Mouse (Mus musculus): ENCODE data around the gene Uba3.

The Uba3 gene

GRCm38 (mm10) chr6:97205439-97205885 is at the start of gene Uba3:
Gene Uba3 (minus strand): TSS chr6:97205647.
- in situ Hi-C loops (cut with MboI) = no loop called here

GRCm38 (mm10) chr6:97252711-97253221 is 47.3 kb upstream of the Uba3 start, which contains the start of gene Lmod3:
Gene Lmod3 (minus strand): TSS chr6:97252759.
- in situ Hi-C loops (cut with MboI) = no loop called here

DNA sequence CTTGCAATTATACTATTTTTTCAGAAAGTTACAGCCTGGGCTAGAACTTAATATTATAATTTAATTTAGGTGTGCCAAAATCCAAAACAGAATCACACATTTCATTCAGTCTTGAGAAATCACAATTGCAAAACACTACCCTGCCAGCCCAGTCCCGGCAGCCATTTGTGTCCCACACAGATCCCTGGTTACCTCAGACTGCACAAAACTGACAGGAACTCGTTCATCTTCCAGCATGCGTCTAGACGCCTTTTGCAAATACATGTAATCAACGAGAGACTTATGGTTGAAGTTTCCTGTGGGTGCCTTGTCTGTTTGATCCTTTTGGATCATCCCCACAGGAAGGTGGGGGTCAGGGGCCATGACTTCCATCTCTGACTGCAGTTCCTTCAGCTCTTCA is 46.6 kb upstream of the Uba3 start:
- in situ Hi-C loops (cut with MboI) = no loop called here

- in situ Hi-C loops (cut with MboI) = no loop called here
Observed at GRCm38 (mm10) chr6:97250966-97251365, 45.5 kb upstream of the Uba3 start.

GRCm38 (mm10) chr6:97245200-97245599 is 39.8 kb upstream of the Uba3 start:
- in situ Hi-C loops (cut with MboI) = no loop called here

DNA sequence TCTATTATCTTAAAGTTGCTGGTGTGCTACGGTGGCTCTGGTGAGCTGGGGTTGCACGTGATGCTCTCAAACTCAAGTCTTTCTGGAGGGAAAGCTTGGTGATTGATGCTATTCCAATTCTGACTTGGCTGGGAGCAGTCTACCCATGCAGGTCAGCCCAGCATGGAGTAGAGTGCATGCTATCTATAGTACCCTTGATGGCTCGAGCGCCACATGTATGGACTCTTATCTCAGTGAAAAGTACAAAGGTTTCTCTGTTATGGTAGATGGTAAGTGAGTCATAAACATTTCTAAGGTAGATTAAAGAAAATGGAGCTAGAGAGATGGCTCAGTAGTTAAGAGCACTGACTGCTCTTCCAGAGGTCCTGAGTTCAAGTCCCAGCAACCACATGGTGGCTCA is 37.1 kb upstream of the Uba3 start:
- in situ Hi-C loops (cut with MboI) = no loop called here

- in situ Hi-C loops (cut with MboI) = no loop called here
Observed at GRCm38 (mm10) chr6:97240092-97240491, 34.6 kb upstream of the Uba3 start.

DNA sequence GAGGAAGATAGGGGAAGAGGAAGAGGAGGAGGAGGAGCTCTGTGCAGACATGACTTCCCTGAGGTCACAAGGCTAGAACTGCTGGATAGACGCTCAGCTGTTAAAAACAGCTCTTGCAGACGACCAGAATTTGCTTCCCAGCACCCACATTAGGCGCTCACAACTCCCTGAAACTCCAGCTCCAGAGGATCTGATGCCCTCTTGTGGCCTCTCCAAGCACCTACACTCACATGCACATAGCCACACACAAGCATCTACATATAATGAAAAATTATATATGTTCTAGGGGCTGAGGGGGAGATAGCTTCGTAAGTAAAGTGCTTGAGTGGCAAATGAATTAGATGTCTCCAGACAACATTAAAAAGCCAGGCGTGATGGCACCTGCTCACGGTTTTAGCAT is 33.9 kb upstream of the Uba3 start:
- in situ Hi-C loops (cut with MboI) = no loop called here

DNA sequence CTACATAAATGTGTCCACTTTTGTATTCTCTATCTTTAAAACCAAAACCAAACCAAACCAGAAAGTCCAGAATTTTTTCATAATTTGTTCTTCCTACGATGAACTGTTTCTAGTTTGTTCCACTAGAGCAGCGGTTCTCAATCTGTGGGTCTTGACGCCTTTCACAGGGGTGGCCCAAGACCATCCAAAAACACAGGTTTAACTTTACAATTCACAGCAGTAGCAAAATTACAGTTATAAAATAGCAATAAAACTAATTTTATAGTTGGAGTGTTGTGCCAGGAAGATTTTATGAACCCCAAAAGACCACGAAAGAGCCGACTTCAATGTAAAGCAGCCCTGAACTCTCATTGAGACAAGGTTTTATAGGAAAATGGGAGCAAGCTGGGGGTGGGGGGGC is 30.6 kb upstream of the Uba3 start:
- in situ Hi-C loops (cut with MboI) = no loop called here

GRCm38 (mm10) chr6:97234911-97235668 is 29.6 kb upstream of the Uba3 start:
- in situ Hi-C loops (cut with MboI) = no loop called here

DNA sequence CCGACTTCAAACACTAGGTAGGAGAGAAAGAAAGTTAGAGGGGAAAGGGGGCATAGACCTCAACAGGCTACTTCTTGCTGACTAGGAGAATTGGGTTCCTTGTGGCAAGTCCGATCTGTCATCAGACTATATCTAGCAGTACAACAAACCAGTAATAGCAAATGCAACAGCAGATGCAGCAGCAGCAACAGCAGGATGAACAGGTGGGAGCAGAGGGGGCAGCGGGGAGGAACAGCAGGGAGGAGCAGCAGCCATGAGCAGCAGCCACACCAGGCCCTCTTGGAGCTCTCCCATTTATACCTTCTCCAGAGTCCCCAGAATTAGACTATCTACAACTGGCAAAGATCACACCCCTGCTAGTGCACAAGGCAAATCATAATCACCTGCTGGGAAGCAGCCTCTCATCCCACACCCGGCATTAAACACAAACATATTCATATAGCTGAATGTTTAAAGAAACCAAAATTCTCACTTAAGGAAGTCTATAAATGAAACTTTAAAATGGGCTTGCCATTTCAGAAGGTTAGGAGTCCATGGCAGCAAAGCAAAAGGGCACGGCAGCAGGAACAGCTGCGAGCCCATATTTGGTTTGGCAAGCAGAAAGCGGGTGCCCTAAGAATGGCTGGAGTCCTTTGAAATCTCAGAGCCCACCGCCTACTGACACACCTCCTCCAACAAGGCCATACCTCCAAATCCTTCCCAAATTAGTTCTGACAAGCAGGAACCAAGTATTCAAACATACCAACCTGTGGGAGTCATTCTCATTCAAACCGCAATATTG is 21.8 kb upstream of the Uba3 start:
- in situ Hi-C loops (cut with MboI) = no loop called here

- in situ Hi-C loops (cut with MboI) = no loop called here
Observed at GRCm38 (mm10) chr6:97226083-97226491, 20.6 kb upstream of the Uba3 start.

DNA sequence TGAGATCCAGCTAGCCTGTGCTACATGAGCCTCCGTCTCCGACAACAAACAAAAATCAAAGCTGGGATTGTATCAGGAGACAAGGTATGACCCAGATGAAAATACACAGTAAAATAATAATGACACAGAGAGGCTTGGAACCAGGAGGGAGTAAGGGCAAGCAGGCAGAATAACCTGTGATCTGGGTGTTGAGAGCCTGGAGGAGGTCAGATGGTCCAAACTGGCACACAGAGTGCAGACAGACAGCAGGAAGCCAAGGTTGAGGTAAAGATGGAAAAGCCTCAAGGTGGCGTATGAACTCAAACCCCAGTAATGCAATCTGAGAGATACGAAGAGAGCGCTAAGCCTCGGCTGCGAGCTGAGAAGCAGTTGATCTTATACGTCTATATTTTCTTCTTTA is 19.1 kb upstream of the Uba3 start:
- in situ Hi-C loops (cut with MboI) = no loop called here

DNA sequence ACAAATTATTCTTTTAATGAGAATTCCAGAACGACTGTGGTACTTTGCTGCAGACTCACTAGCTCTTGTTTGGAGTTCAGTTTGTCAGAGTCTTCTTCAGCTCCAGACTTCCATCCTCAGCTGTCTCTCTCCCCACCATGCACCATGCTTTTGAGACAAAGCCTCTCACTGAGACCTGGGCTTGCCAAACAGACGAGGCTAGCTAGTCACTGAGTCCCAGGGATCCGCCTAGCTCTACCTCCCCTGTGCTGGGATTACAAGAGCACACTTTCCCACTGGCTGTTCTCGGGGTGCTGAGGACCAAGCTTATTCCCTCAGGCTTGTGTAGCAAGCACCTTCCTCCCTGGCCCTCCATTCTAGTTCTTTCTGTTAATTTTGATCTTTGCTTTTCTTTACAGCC is 18.1 kb upstream of the Uba3 start:
- in situ Hi-C loops (cut with MboI) = no loop called here

- in situ Hi-C loops (cut with MboI) = no loop called here
Observed at GRCm38 (mm10) chr6:97222931-97223467, 17.6 kb upstream of the Uba3 start.

DNA sequence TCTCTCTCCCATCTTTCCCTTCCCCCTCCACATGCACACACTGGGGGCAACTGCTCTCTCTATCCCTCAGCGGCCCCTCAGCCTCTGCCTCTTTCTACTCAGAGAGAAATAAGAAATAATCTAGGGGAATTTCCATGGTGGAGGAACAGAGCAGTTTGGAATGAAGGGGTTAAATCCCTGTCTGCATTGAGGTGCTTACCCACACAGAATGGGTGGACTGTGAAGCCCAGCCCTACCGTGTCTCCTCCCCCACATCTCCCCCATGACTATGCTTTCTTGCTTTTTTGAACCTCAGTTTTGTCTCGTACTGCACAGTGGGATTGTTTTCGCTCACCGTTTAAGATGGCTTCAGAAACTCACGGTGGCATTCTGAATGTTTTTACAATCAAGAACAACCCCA is 16.9 kb upstream of the Uba3 start:
- in situ Hi-C loops (cut with MboI) = no loop called here

DNA sequence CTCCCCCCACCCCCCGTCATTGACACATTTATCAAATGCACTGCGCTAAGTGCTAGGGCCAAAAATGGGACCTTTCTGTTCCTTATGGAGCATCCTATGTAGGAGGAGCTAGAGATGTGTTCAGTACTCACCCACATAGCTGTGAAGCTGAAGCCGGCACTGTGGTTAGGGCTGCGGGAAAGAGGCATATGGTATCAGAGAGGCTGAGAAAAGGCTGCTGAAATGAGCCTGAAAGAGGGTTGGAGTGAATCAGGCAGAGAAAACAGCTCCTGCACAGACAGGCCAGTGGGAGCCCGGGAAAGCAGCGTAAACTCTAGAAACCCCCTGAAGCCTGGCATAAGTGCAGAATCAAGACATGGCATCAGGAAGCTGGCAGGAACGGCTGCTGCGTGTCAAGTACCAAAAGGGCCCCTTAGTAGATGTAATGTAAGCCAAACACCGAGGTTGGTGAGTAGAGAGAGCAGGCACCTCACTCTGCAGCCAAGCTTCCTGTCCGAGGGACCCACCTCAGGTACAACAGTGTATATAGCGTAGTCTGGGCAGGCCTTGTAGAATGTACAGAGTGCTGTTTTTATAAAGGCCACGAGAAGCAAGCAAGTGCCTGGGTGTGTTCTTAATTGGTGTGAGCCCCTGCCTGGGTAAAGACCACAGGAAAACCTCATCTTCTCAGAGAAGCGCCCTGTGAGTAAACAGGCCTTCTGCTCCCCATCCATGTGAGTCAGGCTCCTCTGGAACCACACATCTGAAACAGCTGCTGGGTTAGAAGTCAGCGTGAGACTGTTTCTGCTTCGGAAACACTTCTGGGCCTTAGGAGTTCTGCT is 16.0 kb upstream of the Uba3 start:
- in situ Hi-C loops (cut with MboI) = no loop called here

GRCm38 (mm10) chr6:97220672-97221071 is 15.2 kb upstream of the Uba3 start:
- in situ Hi-C loops (cut with MboI) = no loop called here

- in situ Hi-C loops (cut with MboI) = no loop called here
Observed at GRCm38 (mm10) chr6:97216154-97216821, 10.8 kb upstream of the Uba3 start.

DNA sequence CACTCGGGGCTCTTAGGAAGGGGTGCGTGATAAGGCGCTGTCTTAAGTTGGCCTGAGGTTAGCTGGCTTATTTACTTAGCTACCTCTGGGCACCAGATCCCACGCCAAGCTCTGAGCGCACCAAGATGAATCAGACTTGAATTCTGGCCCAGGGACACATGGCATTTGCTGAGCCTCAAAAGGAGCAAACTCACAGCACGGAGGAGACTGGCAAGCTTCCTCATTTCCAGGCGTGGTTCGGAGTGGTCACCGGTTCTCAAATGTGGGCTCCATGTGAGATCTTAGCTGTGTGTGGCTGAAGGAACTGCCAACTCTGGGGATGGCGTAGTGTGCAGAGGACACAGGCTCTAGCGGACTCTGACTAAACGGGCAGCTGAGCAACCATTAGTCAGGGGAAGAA is 6.5 kb upstream of the Uba3 start:
- in situ Hi-C loops (cut with MboI) = no loop called here

DNA sequence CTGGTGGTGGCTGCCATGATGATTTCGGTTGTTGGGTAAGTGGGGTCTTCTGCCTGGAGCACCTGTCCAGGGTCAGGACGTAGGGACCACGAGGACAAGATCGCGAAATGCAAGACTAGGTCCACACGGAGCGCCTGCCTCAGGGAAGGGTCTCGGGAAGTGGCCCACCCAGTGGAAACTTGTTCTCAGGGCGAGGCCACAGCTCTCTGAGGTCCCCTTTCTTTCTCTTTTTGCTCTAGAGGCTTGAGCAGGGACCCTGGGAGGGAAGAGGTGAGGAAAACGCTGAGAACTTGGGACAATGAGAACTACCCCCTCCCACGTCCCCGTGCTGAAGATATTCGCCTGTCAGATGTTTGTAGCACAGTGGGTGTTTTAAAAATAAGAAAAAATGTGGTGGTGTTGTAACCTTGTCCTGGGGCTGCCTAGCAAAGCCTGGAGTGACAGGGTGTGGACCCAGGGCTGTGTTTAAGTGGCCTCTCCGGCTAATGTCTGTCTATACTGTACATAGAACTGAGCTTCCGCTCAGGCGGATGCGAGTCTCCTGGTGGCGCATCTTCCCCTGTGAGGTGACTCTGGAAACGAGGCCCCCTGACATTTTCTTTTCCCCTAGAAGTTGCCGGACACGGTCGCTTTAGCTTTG is 5.6 kb upstream of the Uba3 start:
- in situ Hi-C loops (cut with MboI) = no loop called here
